Mouse (Mus musculus) lung, embryonic 16.5 days (tissue): ENCODE measurements around the gene Lmo2. TPM values are rescaled to one million over a fixed set of nuclear protein-coding genes. Genes with fewer than 3 reads are reported as not detected.
A peak's percentile ranks its signal among the peaks of the same experiment; 100 is the strongest.

Experiments used
- ATAC-seq: fragments of 200-750 bp; cut with Nextera tagmentation; 2 replicates; pipeline ENCODE4 v1.8.0; 2017; ENCODE audit warnings: low read depth, mild to moderate bottlenecking, moderate library complexity
- H3K27ac ChIP-seq: fragments of 300-500 bp; sonication (generic); 2 replicates; pipeline ENCODE4 v1.5.1; 2014; ENCODE audit warnings: mild to moderate bottlenecking, control low read depth, low read length
- H3K27me3 ChIP-seq: fragments of 300-500 bp; sonication (generic); 2 replicates; pipeline ENCODE4 v1.6.1; 2014; ENCODE audit warnings: low read depth, low read length, mixed read lengths; ENCODE audit not compliant: control insufficient read depth, insufficient read depth
- H3K36me3 ChIP-seq: fragments of 300-500 bp; sonication (generic); 2 replicates; pipeline ENCODE4 v1.6.1; 2014; ENCODE audit warnings: low read length; ENCODE audit not compliant: control insufficient read depth, insufficient read depth
- H3K4me1 ChIP-seq: fragments of 300-500 bp; sonication (generic); replicated peaks from 2 replicates; pipeline ENCODE4 v1.6.1; 2014; ENCODE audit warnings: low read length, mixed read lengths; ENCODE audit not compliant: control insufficient read depth, insufficient read depth
- H3K4me2 ChIP-seq: fragments of 300-500 bp; sonication (generic); 2 replicates; pipeline ENCODE4 v1.6.1; 2014; ENCODE audit warnings: low read depth, low read length, control low read depth
- H3K4me3 ChIP-seq: fragments of 300-500 bp; sonication (generic); 2 replicates; pipeline ENCODE4 v1.5.1; 2014; ENCODE audit warnings: mild to moderate bottlenecking, low read length, control low read depth
- H3K9ac ChIP-seq: fragments of 300-500 bp; sonication (generic); 2 replicates; pipeline ENCODE4 v1.6.1; 2014; ENCODE audit warnings: low read length, control low read depth
- H3K9me3 ChIP-seq: fragments of 300-500 bp; sonication (generic); 2 replicates; pipeline ENCODE4 v1.6.1; 2016; ENCODE audit warnings: low read length; ENCODE audit not compliant: control insufficient read depth
- WGBS: fragments of 180-500 bp; shearing (Covaris S2); extraction: QIAGEN DNeasy Blood & Tissue Kit; methylation state at CpG from one replicate; pipeline ENCODE4 v1.1.7; 2014; 5-methylcytosine and 5-hydroxymethylcytosine counted together
- polyA plus RNA-seq: library from polyadenylated mRNA; unstranded; fragments of >200 nt; fragmentation: Nextera tagmentation; extraction: Ambion mirVana; gene quantifications from 2 replicates; pipeline ENCODE4 v1.2.1, GENCODE M21; 2015

The Lmo2 gene
- polyA plus RNA-seq, result 27.1 and 31.6 TPM in 2 replicates

DNA sequence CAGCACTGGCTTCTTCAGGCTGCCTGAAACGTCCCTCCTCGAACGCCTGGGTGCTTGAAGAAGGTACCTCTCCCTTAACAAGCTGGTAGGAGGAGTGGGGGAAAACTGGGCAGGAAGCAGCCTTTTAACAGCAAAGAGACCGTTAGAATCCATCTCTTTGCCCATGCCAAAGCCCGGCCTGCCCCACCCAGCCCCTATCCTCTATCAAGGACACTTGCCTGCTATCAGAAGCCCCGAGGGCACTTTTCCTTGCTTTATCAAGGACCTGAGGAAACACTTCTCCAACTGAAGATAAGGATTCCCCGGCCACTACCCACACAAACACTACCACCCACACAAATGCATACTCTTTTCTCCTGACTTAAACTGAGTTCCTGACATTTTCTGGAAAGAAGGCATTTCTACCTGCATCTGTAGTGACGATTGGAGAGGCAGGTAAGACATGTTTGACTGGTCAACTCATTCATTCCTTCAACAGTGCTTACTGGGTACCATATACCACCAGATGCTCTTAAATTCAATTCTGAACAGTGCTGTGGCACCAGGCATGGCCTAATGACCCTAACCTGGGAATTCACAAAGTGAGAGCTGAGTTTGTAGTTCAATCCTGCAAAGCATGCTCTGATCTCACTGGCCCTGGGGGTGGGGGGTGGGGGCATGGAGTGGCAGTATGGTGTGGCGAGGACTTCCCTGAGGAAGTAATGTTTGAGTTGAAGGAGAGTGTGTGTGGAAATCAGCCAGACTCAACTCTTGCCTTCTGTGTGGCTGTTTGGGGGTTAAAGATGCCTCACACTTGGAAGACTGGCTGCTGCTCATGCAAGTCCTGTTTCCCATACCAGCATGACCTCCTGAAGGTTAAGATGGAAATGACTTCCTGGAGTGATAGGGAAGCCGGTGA is at the start of gene Lmo2:
Gene Lmo2, plus strand, starts transcription at position 338 of the 898 bp plus-strand sequence.
- Histone ChIP-seq H3K9ac (no peak within 1 kb of the TSS), H3K27ac (no peak within 1 kb of the TSS), H3K4me2 (no peak within 1 kb of the TSS), H3K36me3 (no peaks in the 10 kb centered on the region), H3K9me3 (no peaks in the 10 kb centered on the region), H3K4me1 (no peaks in the 10 kb centered on the region), H3K27me3 (no peaks in the 10 kb centered on the region), H3K4me3 (no peak within 1 kb of the TSS)
- 37% methylated on average over 10 of the region's 10 CpGs for WGBS
- ATAC-seq, result no peak

DNA sequence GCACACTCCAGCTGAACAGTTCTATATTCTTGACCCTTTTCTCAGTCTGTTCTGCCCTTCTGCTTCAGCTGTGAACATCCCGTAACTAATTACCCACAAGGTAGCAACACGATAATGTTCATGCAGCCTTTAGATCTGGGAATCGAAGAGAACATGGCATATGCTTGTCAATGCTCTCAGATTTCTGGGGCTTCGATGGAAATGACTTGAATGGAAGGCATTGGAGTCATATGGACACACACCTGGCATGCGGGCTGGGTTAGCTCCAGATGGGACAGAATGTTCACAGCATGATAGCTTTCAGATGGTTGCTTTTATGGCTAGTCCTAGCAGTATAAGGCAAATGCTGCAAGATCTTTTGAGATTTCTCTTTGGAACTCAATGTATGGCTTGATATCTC is 47.2 kb upstream of the Lmo2 start:
- WGBS, result 94% methylated on average over 5 of the region's 5 CpGs
- ATAC-seq, result no peak

DNA sequence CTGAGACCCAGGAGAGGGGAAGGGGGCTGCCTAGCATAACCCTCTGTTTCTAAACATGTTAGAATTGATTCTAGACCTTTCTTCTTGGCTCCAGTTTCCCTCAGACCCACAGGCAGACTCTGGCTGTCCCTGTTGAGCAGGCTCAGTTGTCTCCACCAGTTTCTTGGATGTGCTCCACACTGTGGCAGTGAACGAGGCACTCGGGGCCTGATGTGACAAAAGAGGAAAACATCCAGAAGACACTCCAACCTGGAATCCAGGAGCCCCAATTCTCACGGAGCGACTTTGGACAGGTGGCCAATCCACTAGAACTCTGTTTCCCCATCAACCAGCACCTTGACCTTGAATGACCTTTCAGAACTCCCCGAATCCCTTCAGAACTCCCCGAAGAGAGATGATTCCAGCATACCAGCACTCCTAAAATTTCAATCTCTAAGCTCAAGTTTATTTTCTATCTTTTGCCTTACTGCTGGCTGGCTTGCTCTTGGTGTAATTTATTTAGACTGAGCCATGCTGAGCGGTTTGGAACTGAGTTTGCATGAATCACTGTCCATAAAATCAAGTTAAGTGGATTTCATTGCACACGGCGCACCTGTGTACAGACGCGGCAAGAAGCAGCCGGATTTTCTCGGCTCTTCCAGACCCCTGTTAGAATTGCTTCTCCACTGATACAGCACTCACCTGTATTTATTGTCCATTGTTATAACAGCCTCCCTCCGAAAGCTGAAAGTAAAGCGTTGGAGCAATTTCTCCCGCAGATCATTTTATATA is 45.1 kb upstream of the Lmo2 start:
- Histone ChIP-seq H3K4me3 (no peak overlapping the region), H3K27ac (no peak overlapping the region), H3K9me3 (no peaks in the 10 kb centered on the region), H3K27me3 (no peaks in the 10 kb centered on the region), H3K4me1 (0 out of 2 replicates have a peak, but pooled peaks cover 2% of the 10 kb centered on the region), H3K9ac (no peak overlapping the region), H3K4me2 (no peak overlapping the region), H3K36me3 (no peaks in the 10 kb centered on the region)
- WGBS, result 79% methylated on average over 16 of the region's 16 CpGs
- no peak for ATAC-seq

More for the DNA sequence above, 47.2 kb upstream of the Lmo2 start:
- H3K36me3 ChIP-seq, result no peaks in the 10 kb centered on the region
- H3K9ac ChIP-seq, result no peak overlapping the region
- H3K9me3 ChIP-seq, result no peaks in the 10 kb centered on the region
- H3K4me1 ChIP-seq, result peaks cover 7% of the 10 kb centered on the region; the same call in 1 of the 2 replicates
- H3K4me3 ChIP-seq, result no peak overlapping the region
- no peak overlapping the region for H3K4me2 ChIP-seq
- H3K27ac ChIP-seq, result no peak overlapping the region
- no peaks in the 10 kb centered on the region for H3K27me3 ChIP-seq

DNA sequence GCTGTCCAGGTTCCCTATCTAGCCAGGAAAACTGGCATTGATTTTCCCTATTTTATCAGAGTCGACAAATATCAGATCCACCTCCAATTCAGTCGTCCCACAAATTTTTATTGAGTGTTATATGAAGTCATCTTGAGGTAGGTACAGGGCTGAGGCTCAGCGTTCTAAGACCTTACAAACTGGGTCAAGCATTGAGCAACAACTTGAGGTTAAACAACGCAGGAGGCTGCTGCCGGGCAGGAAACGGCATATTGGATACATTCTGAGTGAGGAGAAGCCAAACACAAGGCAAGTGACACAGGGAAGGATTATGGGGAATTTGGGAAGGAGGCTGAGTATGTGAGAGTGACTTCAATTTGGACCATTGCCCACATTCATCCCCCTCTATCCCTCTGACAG is 44.5 kb upstream of the Lmo2 start:
- no peak overlapping the region for H3K4me2 ChIP-seq
- H3K27ac ChIP-seq, result no peak overlapping the region
- no peaks in the 10 kb centered on the region for H3K9me3 ChIP-seq
- 38% methylated on average over 6 of the region's 6 CpGs for WGBS
- H3K36me3 ChIP-seq, result no peaks in the 10 kb centered on the region
- no peak overlapping the region for H3K4me3 ChIP-seq
- ATAC-seq, result 0 out of 2 replicates have a peak, but pooled peaks have one; percentile 34
- no peaks in the 10 kb centered on the region for H3K27me3 ChIP-seq
- H3K4me1 ChIP-seq, result 0 out of 2 replicates have a peak, but pooled peaks cover 2% of the 10 kb centered on the region
- H3K9ac ChIP-seq, result no peak overlapping the region

DNA sequence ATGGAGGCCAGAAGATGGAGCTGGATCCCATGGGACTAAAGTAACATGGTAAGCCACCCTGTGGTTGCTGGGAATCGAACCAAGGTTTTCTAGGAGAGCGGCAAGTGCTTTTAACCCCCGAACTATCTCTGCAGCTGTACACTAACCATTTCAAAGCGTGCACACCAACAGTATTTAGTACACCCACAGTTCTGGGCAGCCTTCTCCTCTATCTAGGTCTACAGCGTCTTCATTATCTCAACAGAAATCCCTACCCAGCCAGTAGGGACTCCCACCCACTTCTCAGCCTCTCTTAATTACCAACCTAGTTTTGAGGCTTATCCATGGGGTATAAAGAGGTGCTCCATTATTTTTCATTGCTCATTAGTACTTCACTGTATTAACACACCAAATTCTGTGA is 41.7 kb upstream of the Lmo2 start:
- no peaks in the 10 kb centered on the region for H3K36me3 ChIP-seq
- WGBS, result 88% methylated on average over 5 of the region's 5 CpGs
- H3K4me3 ChIP-seq, result no peak overlapping the region
- H3K27me3 ChIP-seq, result no peaks in the 10 kb centered on the region
- ATAC-seq, result no peak
- 0 out of 2 replicates have a peak, but pooled peaks cover 2% of the 10 kb centered on the region for H3K4me1 ChIP-seq
- no peak overlapping the region for H3K9ac ChIP-seq
- H3K27ac ChIP-seq, result no peak overlapping the region
- no peaks in the 10 kb centered on the region for H3K9me3 ChIP-seq
- no peak overlapping the region for H3K4me2 ChIP-seq

DNA sequence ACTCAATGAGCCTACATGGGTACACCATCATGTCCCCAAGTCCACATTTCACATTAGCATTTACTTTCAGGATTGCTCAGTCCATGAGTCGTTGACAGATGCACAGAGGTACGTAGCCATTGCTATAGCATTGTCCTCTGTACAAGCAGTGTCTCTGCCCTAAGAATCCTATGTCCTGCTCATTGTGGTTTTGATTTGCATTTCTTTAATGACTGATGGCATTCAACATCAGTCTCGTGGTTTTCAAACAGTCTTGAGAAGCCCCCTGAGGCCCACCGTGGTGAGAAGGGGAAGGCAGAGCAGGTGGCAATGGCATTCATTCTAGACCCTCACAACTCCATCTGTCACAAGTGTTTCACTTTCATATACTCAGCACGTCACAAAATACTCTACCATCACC is 40.4 kb upstream of the Lmo2 start:
- no peaks in the 10 kb centered on the region for H3K9me3 ChIP-seq
- H3K9ac ChIP-seq, result no peak overlapping the region
- 0 out of 2 replicates have a peak, but pooled peaks cover 2% of the 10 kb centered on the region for H3K4me1 ChIP-seq
- no peaks in the 10 kb centered on the region for H3K27me3 ChIP-seq
- no peak overlapping the region for H3K27ac ChIP-seq
- no peak overlapping the region for H3K4me3 ChIP-seq
- no peaks in the 10 kb centered on the region for H3K36me3 ChIP-seq
- ATAC-seq, result no peak
- 79% methylated on average over 5 of the region's 5 CpGs for WGBS
- no peak overlapping the region for H3K4me2 ChIP-seq

DNA sequence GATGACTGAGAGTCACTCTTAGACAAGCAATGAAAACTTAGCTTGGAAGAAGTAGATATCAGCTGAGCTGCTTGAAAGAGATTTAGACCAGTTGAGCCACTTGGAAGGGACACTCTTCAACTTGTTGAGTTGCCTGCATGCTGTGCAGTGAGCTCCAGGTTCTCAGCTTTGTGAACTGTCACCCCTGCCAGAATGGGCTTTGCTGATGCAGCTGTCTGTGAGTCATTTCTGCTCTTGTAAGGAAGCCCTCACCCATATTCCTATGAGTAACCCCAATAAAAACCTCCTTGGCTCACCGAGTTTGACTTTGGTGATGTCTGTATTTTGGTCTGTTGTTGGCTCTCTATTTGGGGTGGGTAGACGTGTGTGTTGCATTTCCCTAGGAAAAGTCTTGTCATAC is 39.4 kb upstream of the Lmo2 start:
- 78% methylated on average over 2 of the region's 2 CpGs for WGBS
- Histone ChIP-seq H3K27me3 (no peaks in the 10 kb centered on the region), H3K27ac (no peak overlapping the region), H3K4me2 (no peak overlapping the region), H3K9me3 (no peaks in the 10 kb centered on the region), H3K9ac (no peak overlapping the region), H3K4me3 (no peak overlapping the region), H3K4me1 (0 out of 2 replicates have a peak, but pooled peaks cover 2% of the 10 kb centered on the region), H3K36me3 (no peaks in the 10 kb centered on the region)
- no peak for ATAC-seq

DNA sequence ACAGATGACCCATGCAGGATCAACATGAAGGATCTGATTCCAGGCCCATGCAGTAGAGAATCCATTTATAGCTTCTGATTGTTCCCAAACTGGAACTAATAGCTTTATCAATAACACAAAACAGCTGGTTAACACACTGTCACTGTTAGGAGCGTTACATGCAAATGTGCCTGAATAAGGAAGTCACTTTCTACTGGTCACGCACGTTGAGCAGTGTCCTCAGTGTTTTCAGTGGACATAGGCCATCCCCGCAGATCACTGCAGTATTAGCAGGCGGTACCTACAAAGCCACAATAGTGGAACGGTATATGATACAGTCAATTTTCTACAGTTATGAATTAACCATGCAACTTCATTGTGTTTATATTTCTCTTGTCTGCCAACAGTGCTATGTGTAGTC is 38.3 kb upstream of the Lmo2 start:
- no peak overlapping the region for H3K27ac ChIP-seq
- no peaks in the 10 kb centered on the region for H3K9me3 ChIP-seq
- H3K36me3 ChIP-seq, result no peaks in the 10 kb centered on the region
- H3K4me2 ChIP-seq, result no peak overlapping the region
- H3K4me3 ChIP-seq, result no peak overlapping the region
- WGBS, result 86% methylated on average over 6 of the region's 6 CpGs
- no peaks in the 10 kb centered on the region for H3K4me1 ChIP-seq
- no peak overlapping the region for H3K9ac ChIP-seq
- no peaks in the 10 kb centered on the region for H3K27me3 ChIP-seq
- ATAC-seq, result no peak

DNA sequence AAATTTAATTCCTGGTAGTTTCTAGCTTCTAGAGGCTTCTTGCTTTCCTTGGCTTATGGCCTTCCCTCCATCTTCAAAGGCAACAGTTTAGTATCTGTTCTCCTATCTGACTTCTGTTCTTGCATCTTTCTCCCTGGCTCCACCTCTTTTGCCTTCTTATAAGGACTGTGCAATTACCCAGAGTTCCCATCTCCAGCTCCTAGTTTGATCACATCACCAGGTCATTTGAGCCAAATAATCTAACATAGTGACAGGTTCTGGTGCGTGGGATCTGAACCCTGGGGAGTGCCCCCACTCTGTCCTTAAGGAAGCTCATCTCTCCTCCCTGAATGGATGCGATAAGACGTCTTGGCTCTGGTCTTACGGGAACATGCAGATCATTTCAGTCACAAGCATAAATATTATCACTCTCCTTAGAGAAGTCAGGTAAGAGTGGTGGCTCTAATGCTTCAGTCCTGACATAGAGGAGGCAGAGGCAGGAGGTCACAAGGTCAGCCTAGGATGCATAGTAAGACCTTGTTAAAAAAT is 31.1 kb upstream of the Lmo2 start:
- no peak overlapping the region for H3K9ac ChIP-seq
- no peaks in the 10 kb centered on the region for H3K27me3 ChIP-seq
- no peaks in the 10 kb centered on the region; the same call in 1 of the 2 replicates for H3K4me1 ChIP-seq
- H3K9me3 ChIP-seq, result no peaks in the 10 kb centered on the region
- no peak overlapping the region for H3K27ac ChIP-seq
- ATAC-seq, result no peak
- H3K4me2 ChIP-seq, result no peak overlapping the region
- WGBS, result 78% methylated on average over 4 of the region's 4 CpGs
- no peak overlapping the region for H3K4me3 ChIP-seq
- H3K36me3 ChIP-seq, result no peaks in the 10 kb centered on the region
